In genomic region chr5:77309924-77310772, GRCm38 (mm10) we compare ENCODE assay signal across 8 mouse cellular contexts. TPM values are rescaled to one million over a fixed set of nuclear protein-coding genes. Genes with fewer than 3 reads are reported as not detected.
DNase-seq lines count a peak whose midpoint lies in the region; ATAC-seq and TF ChIP-seq lines count a peak whose summit lies in the region.

TSS of gene Noa1 (minus strand) at chr5:77310084.
TSS of gene Polr2b (plus strand) at chr5:77310147.

- peak within 1 kb of the TSS; percentile 98 for H3K4me3 ChIP-seq in gastrocnemius, adult 2 months
- peak within 1 kb of the TSS; percentile 91 for H3K4me3 ChIP-seq in hindbrain, postnatal 0 days (ENCODE audit: low read length)
- H3K4me3 ChIP-seq in left cerebral cortex, adult 2 months: peak within 1 kb of the TSS; percentile 86

- peak; percentile 98 for DNase-seq in ZHBTc4 (ENCODE audit: low read depth, low spot score)
- DNase-seq in gastrocnemius, adult 2 months: peak; percentile 98
- peak; percentile 99 for DNase-seq in hindbrain, postnatal 0 days (ENCODE audit: low spot score)
- peak; percentile 98 to 99 for DNase-seq in left cerebral cortex, adult 2 months (ENCODE audit: extremely low spot score in 1 of 2, low spot score in 2 of 2)
- DNase-seq in right cerebral cortex, adult 2 months (ENCODE audit: low spot score in 2 of 2): peak; percentile 99
- DNase-seq in urinary bladder, postnatal 14 days (ENCODE audit: low spot score): peak; percentile 99

- ATAC-seq in common myeloid progenitor, adult 5-6 weeks (replicated peaks; ENCODE audit: low read depth, poor library complexity, severe bottlenecking): peak; percentile 86
- ATAC-seq in hindbrain, postnatal 0 days: peak; percentile 98
- ATAC-seq in megakaryocyte, adult 5-6 weeks (ENCODE audit: poor library complexity, severe bottlenecking): peak; percentile 91

- H3K27me3 ChIP-seq in hindbrain, postnatal 0 days (ENCODE audit: insufficient read depth, low read length): no peaks in the 10 kb centered on the region

- peak within 1 kb of the TSS; percentile 97 for H3K27ac ChIP-seq in gastrocnemius, adult 2 months
- H3K27ac ChIP-seq in hindbrain, postnatal 0 days: peak within 1 kb of the TSS; percentile 94
- H3K27ac ChIP-seq in left cerebral cortex, adult 2 months: peak within 1 kb of the TSS; percentile 86

- intact Hi-C loops in gastrocnemius, adult 2 months (cut with DNase I): loop anchor here (5.0 to 10.0 kb wide), 2 partner anchors 43 to 405 kb away; partner anchors contain the start of genes Aasdh and Rest
- intact Hi-C loops in left cerebral cortex, adult 2 months (cut with DNase I): loop anchor here (2.0 kb wide), 1 partner anchor 43 kb away; no protein-coding TSS in a partner anchor

- H3K4me2 ChIP-seq in hindbrain, postnatal 0 days (ENCODE audit: low read depth, low read length): peak within 1 kb of the TSS; percentile 99

- no peak for TF ChIP-seq CTCF in gastrocnemius, adult 2 months (IDR thresholded peaks at IDR 0.05)
- TF ChIP-seq CTCF in hindbrain, postnatal 0 days (IDR thresholded peaks at IDR 0.05; ENCODE audit: low read depth): peak; percentile 19; the same call in 1 of the 2 replicates
- no peak for TF ChIP-seq CTCF in left cerebral cortex, adult 2 months (IDR thresholded peaks at IDR 0.05)

- H3K9me3 ChIP-seq in hindbrain, postnatal 0 days (ENCODE audit: low read length): no peaks in the 10 kb centered on the region

- H3K4me1 ChIP-seq in hindbrain, postnatal 0 days (ENCODE audit: insufficient read depth, low read length): peaks cover 19% of the 10 kb centered on the region

- peak within 1 kb of the TSS; percentile 94 for H3K9ac ChIP-seq in hindbrain, postnatal 0 days (replicated peaks; ENCODE audit: low read length)

- peaks cover 13% of the 10 kb centered on the region for H3K36me3 ChIP-seq in hindbrain, postnatal 0 days (ENCODE audit: insufficient read depth, low read length)

- under 1% methylated on average over 85 of the region's 85 CpGs for WGBS in hindbrain, postnatal 0 days

RNA-seq across cellular contexts. Expression of gene Noa1, which starts in this region (rescaled TPM):
- 20.3 and 40.9 TPM in 2 replicates for total RNA-seq in common myeloid progenitor, adult 5-6 weeks (2017)
- total RNA-seq in gastrocnemius, adult 2 months (2021): 10 to 100 TPM; 12.8 to 20.4 TPM
- total RNA-seq in hindbrain, postnatal 0 days (2014; rRNA removed): 16.3 and 18.7 TPM in 2 replicates
- 33.3 and 34.7 TPM in 2 replicates for polyA plus RNA-seq in hindbrain, postnatal 0 days (2015; fragmentation: Nextera tagmentation; extraction: Ambion mirVana)
- 10 to 100 TPM; 21.6 to 27.6 TPM for total RNA-seq in left cerebral cortex, adult 2 months (2021)
- 18.0 and 24.7 TPM in 2 replicates for total RNA-seq in megakaryocyte, adult 5-6 weeks (2015)
- total RNA-seq in megakaryocyte, adult 5-6 weeks (2017): 10.2 and 15.8 TPM in 2 replicates

RNA-seq across cellular contexts. Expression of gene Polr2b, which starts in this region (rescaled TPM):
- 160 and 171 TPM in 2 replicates for total RNA-seq in common myeloid progenitor, adult 5-6 weeks (2017)
- 10 to 100 TPM; 26.3 to 30.2 TPM for total RNA-seq in gastrocnemius, adult 2 months (2021)
- total RNA-seq in hindbrain, postnatal 0 days (2014; rRNA removed): 46.4 and 61.0 TPM in 2 replicates
- polyA plus RNA-seq in hindbrain, postnatal 0 days (2015; fragmentation: Nextera tagmentation; extraction: Ambion mirVana): 48.8 and 50.9 TPM in 2 replicates
- total RNA-seq in left cerebral cortex, adult 2 months (2021): 10 to 100 TPM; 43.0 to 47.6 TPM
- 60.9 and 79.2 TPM in 2 replicates for total RNA-seq in megakaryocyte, adult 5-6 weeks (2015)
- 100 and 101 TPM in 2 replicates for total RNA-seq in megakaryocyte, adult 5-6 weeks (2017)

Comparison
In these comparisons a context has a peak if more than half of its experiments do, and no peak if none do; other contexts are left out.
1. Peak in every context shown above with its lines: DNase-seq, ATAC-seq, H3K4me3 ChIP-seq and H3K27ac ChIP-seq.